Mouse (Mus musculus) megakaryocyte, embryonic 14.5 days (primary cell): Measurements from ENCODE around the gene Htr2c. TPM values are rescaled to one million over a fixed set of nuclear protein-coding genes. Genes with fewer than 3 reads are reported as not detected.

Source experiments
- H3K27me3 ChIP-seq: replicated peaks from 2 replicates; pipeline ENCODE3; 2012; ENCODE audit warnings: inconsistent platforms
- H3K36me3 ChIP-seq: replicated peaks from 2 replicates; pipeline ENCODE3; 2012; ENCODE audit warnings: low read length, inconsistent platforms, mixed read lengths
- H3K4me1 ChIP-seq: 2 replicates; pipeline ENCODE4 v1.6.1; 2012; ENCODE audit warnings: inconsistent platforms
- H3K4me3 ChIP-seq: replicated peaks from 2 replicates; pipeline ENCODE3; 2012; ENCODE audit warnings: moderate library complexity, mild to moderate bottlenecking, inconsistent platforms
- H3K9me3 ChIP-seq: 2 replicates; pipeline ENCODE4 v1.6.1; 2012; ENCODE audit warnings: inconsistent platforms
- FLI1 ChIP-seq: IDR thresholded peaks from 2 replicates; pipeline ENCODE4 v1.6.1; 2012; ENCODE audit warnings: low read length, inconsistent platforms, mixed read lengths
- GATA1 ChIP-seq: IDR thresholded peaks from 3 replicates; pipeline ENCODE4 v1.6.1; 2012; ENCODE audit warnings: mixed read lengths, low read length, inconsistent platforms, borderline replicate concordance
- polyA plus RNA-seq: library from polyadenylated mRNA; stranded (reverse); fragments of >175 nt; gene quantifications from 2 replicates; pipeline ENCODE4 v1.2.3, GENCODE M21; 2012; ENCODE audit warnings: low replicate concordance; ENCODE audit not compliant: insufficient read depth

Htr2c gene
- not detected in 2 replicates for polyA plus RNA-seq

DNA sequence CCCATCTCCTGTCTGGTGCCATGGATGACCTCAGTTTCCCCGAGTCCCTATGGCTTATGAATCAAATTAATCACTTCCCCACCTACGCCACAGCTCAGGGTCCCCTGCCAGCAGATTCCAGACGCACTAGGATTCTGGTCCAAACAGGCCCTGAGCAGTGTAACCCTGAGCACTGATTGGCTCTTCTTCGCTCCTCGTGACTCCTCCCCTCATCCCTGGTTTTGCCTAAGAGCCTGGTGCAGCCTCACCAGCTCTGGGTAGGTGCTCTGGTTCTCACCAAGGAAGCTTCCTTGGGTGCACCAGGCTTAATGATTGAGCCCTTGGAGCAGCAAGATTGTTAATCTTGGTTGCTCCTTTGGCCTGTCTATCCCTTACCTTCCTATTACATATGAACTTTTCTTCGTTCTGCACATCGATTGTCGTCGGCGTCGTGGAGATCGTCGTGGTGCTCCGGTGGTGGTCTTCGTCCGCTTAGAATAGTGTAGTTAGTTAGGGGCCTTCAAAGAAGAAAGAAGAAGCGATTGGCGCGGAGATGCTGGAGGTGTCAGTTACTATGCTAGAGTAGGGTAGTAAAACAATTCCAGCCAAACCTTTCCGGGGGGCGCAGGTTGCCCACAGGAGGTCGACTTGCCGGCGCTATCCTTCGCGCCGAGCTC, at the start of gene Htr2c:
TSS of gene Htr2c (plus strand) at position 256 of the 656 bp plus-strand sequence.
- H3K36me3 ChIP-seq: no peaks in the 10 kb centered on the region
- peaks cover 6% of the 10 kb centered on the region; the same call in 1 of the 2 replicates for H3K9me3 ChIP-seq
- H3K27me3 ChIP-seq: peaks cover 38% of the 10 kb centered on the region
- peak within 1 kb of the TSS; percentile 42 for H3K4me3 ChIP-seq
- TF ChIP-seq GATA1 (no peak), FLI1 (no peak)
- H3K4me1 ChIP-seq: no peaks in the 10 kb centered on the region

DNA sequence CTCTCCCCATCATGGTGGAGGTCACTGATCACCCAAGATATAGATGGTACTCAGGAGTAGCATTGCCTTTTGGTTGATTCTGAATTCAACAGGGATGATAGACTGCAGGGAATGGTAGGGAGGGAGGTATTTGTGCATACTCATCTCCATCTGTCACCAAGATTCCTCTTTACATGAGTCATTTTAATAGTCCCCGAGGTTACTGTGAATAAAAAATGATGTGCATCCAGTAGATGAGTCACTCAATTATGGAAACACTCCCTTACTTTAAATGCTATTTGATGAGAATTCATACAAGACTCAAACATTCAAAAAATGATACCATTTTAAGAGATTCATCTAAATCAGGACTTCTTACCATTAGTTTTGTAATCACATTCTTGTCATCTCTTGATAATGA, 34.1 kb upstream of the Htr2c start:
- Histone ChIP-seq H3K36me3 (no peaks in the 10 kb centered on the region), H3K27me3 (no peaks in the 10 kb centered on the region), H3K4me3 (no peak overlapping the region), H3K9me3 (no peaks in the 10 kb centered on the region), H3K4me1 (no peaks in the 10 kb centered on the region)
- TF ChIP-seq FLI1: no peak

- H3K4me3 ChIP-seq: no peak overlapping the region
- H3K27me3 ChIP-seq: no peaks in the 10 kb centered on the region
- no peaks in the 10 kb centered on the region for H3K36me3 ChIP-seq
- H3K9me3 ChIP-seq: no peaks in the 10 kb centered on the region
- H3K4me1 ChIP-seq: no peaks in the 10 kb centered on the region
- no peak for TF ChIP-seq GATA1
- no peak for TF ChIP-seq FLI1
These were observed 26.0 kb upstream of the Htr2c start for GRCm38 (mm10) chrX:146936332-146936731.

- Histone ChIP-seq H3K27me3 (no peaks in the 10 kb centered on the region), H3K4me3 (peak overlapping the region; percentile 84), H3K4me1 (no peaks in the 10 kb centered on the region), H3K36me3 (no peaks in the 10 kb centered on the region), H3K9me3 (no peaks in the 10 kb centered on the region)
- TF ChIP-seq FLI1 (no peak), GATA1 (no peak)
These were observed 16.0 kb upstream of the Htr2c start for GRCm38 (mm10) chrX:146946216-146946886.

DNA sequence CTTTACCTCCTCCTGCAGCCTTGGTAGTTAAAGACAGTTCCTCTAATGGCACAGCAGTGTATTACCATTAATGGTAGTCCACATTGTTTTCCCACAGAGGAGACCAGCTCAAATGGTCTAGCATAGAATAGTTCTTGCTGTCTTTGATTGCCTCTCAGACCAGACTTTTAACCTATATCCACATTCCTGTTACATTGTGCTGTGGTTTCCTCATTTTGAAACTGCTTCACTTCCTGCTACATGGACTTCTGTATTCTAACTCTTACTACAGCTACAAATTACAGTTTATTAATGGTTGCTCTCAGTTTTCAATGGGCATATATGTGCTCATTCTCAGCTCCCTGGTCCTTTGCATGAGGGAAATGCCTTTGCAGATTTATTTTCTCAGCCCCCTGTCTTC, 15.3 kb upstream of the Htr2c start:
- H3K36me3 ChIP-seq: no peaks in the 10 kb centered on the region
- no peak overlapping the region for H3K4me3 ChIP-seq
- TF ChIP-seq FLI1: no peak
- no peak for TF ChIP-seq GATA1
- no peaks in the 10 kb centered on the region for H3K4me1 ChIP-seq
- H3K27me3 ChIP-seq: no peaks in the 10 kb centered on the region
- no peaks in the 10 kb centered on the region for H3K9me3 ChIP-seq

DNA sequence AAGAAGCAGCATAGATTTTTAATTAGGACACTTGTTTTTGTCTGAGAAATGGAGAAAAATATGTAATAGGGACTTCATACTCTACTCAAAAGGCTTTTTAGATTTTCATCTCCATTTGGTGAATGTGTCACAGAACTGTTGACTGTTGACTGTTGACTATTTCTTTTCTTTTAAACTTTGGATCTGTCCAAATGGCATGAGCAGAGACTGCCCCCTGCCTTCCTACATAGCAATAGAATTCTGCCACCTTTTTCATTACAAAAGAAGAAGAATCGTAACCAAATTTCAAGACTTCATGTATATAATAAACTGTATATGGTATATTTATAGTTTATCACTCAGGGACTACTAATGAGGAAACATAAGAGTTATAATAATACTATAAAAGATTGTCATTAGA, 3.7 kb upstream of the Htr2c start:
- H3K4me3 ChIP-seq: no peak overlapping the region
- TF ChIP-seq FLI1 (no peak), GATA1 (no peak)
- no peaks in the 10 kb centered on the region for H3K4me1 ChIP-seq
- H3K9me3 ChIP-seq: peaks cover 6% of the 10 kb centered on the region; the same call in 1 of the 2 replicates
- no peaks in the 10 kb centered on the region for H3K36me3 ChIP-seq
- peaks cover 34% of the 10 kb centered on the region for H3K27me3 ChIP-seq

- no peaks in the 10 kb centered on the region for H3K36me3 ChIP-seq
- H3K4me3 ChIP-seq: no peak overlapping the region
- no peaks in the 10 kb centered on the region for H3K4me1 ChIP-seq
- peaks cover 6% of the 10 kb centered on the region; the same call in 1 of the 2 replicates for H3K9me3 ChIP-seq
- no peak for TF ChIP-seq FLI1
- no peak for TF ChIP-seq GATA1
- peaks cover 38% of the 10 kb centered on the region for H3K27me3 ChIP-seq
These were observed 2.4 kb upstream of the Htr2c start for GRCm38 (mm10) chrX:146959960-146960359.

DNA sequence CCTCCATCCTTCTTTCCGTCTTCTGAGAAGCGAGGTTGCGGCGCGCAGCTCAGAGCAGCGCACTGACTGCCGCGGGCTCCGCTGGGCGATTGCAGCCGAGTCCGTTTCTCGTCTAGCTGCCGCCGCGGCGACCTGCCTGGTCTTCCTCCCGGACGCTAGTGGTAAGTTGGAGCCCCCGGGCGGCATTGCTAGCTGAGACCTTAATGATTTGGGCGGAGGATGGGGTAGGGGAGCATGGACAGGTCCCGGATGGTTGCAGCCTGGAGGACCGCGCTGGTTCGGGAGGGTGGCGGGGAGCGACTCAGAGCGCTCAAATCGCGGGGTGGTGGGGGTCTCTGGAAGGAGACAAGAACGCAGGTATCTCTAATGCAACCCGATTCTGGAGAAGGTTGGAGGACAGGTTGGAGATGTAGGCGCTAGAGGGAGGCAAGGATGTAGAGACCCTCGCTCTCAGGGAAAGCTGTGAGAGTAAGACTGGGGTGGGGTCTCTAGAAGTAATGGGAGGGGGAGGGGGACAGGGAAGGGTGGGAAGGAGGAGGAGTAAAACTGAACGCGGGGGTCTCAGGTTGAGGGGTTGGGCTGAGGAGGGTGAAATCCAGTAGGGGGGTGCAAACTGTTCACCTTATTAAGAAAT, 718 bp downstream of the Htr2c start:
- TF ChIP-seq FLI1: no peak
- TF ChIP-seq GATA1: no peak
- peaks cover 38% of the 10 kb centered on the region for H3K27me3 ChIP-seq
- H3K36me3 ChIP-seq: no peaks in the 10 kb centered on the region
- H3K4me3 ChIP-seq: peak overlapping the region; percentile 42
- H3K9me3 ChIP-seq: peaks cover 6% of the 10 kb centered on the region; the same call in 1 of the 2 replicates
- H3K4me1 ChIP-seq: no peaks in the 10 kb centered on the region

DNA sequence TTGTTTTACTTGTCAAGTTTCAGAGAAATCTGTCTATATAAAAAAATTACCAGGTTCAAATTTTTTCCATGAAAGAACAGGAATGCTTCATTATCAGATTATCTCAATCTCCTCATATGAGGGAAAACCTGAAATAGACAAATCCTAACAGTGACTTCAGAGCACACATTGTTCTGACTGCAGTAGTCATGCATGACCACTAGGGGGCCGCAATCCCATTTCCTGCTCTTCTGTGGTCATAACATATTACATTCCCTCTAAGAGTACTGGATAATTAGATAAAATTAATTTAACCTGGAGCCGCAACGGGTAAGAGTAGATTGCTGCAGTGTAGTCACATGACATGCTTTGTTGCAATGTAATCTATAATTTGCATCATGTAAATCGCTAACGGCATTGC, 17.6 kb downstream of the Htr2c start:
- no peaks in the 10 kb centered on the region for H3K36me3 ChIP-seq
- no peak overlapping the region for H3K4me3 ChIP-seq
- H3K27me3 ChIP-seq: no peaks in the 10 kb centered on the region
- no peak for TF ChIP-seq GATA1
- no peak for TF ChIP-seq FLI1
- no peaks in the 10 kb centered on the region for H3K9me3 ChIP-seq
- no peaks in the 10 kb centered on the region for H3K4me1 ChIP-seq

GRCm38 (mm10) chrX:147055730-147056129, 93.4 kb downstream of the Htr2c start:
- H3K36me3 ChIP-seq: no peaks in the 10 kb centered on the region
- no peak for TF ChIP-seq GATA1
- TF ChIP-seq FLI1: no peak
- no peaks in the 10 kb centered on the region for H3K4me1 ChIP-seq
- H3K27me3 ChIP-seq: no peaks in the 10 kb centered on the region
- no peaks in the 10 kb centered on the region for H3K9me3 ChIP-seq
- H3K4me3 ChIP-seq: no peak overlapping the region
